Mouse (Mus musculus): ENCODE measurements around the gene Neurod4. TPM values are rescaled to one million over a fixed set of nuclear protein-coding genes. Genes with fewer than 3 reads are reported as not detected.

Gene Neurod4
- polyA plus RNA-seq, 1 experiment from 2014 or later = not detected

DNA sequence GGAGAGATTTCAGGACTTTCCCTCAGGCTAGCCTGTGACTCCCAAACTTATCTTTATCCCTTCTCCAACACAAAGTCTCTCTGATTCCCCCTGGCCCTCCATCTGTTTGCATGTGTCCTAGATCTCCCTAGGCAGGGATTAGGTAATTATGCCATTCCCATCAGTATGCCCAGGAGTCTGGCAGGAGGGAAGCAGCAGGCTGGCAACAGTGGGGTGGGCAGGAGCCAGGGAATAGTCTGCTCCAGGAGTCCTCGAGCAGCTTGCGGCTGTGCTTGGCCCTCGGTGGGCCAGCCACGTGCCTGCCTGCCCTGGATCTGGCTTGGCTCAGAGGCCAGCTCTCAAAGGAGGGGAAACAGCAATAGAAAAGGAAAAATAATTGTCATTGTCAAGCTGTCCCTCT is 16.8 kb downstream of the Neurod4 start:
- 75% methylated on average over 4 of the region's 4 CpGs for WGBS
- Histone ChIP-seq H3K9ac (ENCODE audit: low read depth, low read length) (no peak overlapping the region), H3K27me3 (replicated peaks; ENCODE audit: control insufficient read depth, insufficient read depth, low read length) (no peaks in the 10 kb centered on the region), H3K4me1 (replicated peaks; ENCODE audit: control insufficient read depth, insufficient read depth, low read length) (no peaks in the 10 kb centered on the region), H3K4me2 (no peak overlapping the region), H3K36me3 (ENCODE audit: control insufficient read depth, insufficient read depth, low read length) (no peaks in the 10 kb centered on the region), H3K4me3 (ENCODE audit: low read depth, low read length) (no peak overlapping the region), H3K27ac (ENCODE audit: low read depth, low read length) (no peak overlapping the region), H3K9me3 (ENCODE audit: control insufficient read depth, low read length) (no peaks in the 10 kb centered on the region)
- ATAC-seq (replicated peaks; ENCODE audit: low FRiP score) (no peak), DNase-seq (ENCODE audit: low spot score) (no peak)

DNA sequence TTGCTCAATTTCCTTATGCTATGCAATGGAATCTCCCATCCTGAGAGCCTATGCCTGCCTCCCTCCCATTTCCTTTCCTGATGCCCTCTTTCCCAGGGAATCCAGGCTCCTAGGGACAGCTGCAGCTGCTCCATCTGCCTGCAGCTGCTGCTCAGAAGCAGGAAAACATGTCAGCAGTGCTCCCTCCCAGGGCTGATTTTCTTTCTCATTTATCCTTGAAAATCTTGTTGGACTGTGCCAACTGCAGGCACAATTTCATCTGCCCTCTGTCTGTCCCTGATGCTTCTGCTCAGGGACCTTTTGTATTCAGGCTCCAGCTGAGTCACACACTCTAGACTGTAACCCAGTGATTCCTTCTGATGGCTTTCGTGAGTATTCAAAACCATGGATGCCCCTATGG is 20.6 kb downstream of the Neurod4 start:
- no peak for ATAC-seq (replicated peaks; ENCODE audit: low FRiP score)
- Histone ChIP-seq H3K4me2 (no peak overlapping the region), H3K9ac (ENCODE audit: low read depth, low read length) (no peak overlapping the region), H3K4me3 (ENCODE audit: low read depth, low read length) (no peak overlapping the region), H3K4me1 (replicated peaks; ENCODE audit: control insufficient read depth, insufficient read depth, low read length) (no peaks in the 10 kb centered on the region), H3K9me3 (ENCODE audit: control insufficient read depth, low read length) (no peaks in the 10 kb centered on the region), H3K27ac (ENCODE audit: low read depth, low read length) (no peak overlapping the region), H3K27me3 (replicated peaks; ENCODE audit: control insufficient read depth, insufficient read depth, low read length) (no peaks in the 10 kb centered on the region), H3K36me3 (ENCODE audit: control insufficient read depth, insufficient read depth, low read length) (no peaks in the 10 kb centered on the region)
- 72% methylated on average over 1 of the region's 1 CpGs for WGBS
- DNase-seq (ENCODE audit: low spot score) = no peak

DNA sequence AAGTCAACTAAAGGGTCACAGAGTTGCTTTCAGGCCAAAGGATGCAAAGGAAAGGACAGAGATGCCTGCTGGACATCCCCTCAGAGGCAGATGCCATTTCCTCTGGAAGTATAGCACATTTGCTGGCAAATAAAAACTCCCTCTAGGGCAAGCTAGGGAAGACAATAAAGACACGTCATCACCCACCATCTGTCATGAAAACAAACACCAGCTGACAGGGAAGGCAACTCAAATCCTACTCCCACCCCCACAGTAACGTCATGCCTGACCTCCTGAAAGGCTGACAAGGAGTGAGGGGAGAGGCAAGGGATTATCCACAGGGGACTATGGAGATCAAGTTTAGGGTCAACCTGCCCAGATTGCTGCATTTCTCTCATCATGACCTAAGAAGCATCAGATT is 35.8 kb downstream of the Neurod4 start:
- Histone ChIP-seq H3K27me3 (replicated peaks; ENCODE audit: control insufficient read depth, insufficient read depth, low read length) (no peaks in the 10 kb centered on the region), H3K4me3 (ENCODE audit: low read depth, low read length) (no peak overlapping the region), H3K36me3 (ENCODE audit: control insufficient read depth, insufficient read depth, low read length) (no peaks in the 10 kb centered on the region), H3K4me2 (no peak overlapping the region), H3K27ac (ENCODE audit: low read depth, low read length) (no peak overlapping the region), H3K9ac (ENCODE audit: low read depth, low read length) (no peak overlapping the region), H3K9me3 (ENCODE audit: control insufficient read depth, low read length) (no peaks in the 10 kb centered on the region), H3K4me1 (replicated peaks; ENCODE audit: control insufficient read depth, insufficient read depth, low read length) (no peaks in the 10 kb centered on the region)
- no peak for ATAC-seq (replicated peaks; ENCODE audit: low FRiP score)
- 4% methylated on average over 2 of the region's 2 CpGs for WGBS
- no peak for DNase-seq (ENCODE audit: low spot score)

DNA sequence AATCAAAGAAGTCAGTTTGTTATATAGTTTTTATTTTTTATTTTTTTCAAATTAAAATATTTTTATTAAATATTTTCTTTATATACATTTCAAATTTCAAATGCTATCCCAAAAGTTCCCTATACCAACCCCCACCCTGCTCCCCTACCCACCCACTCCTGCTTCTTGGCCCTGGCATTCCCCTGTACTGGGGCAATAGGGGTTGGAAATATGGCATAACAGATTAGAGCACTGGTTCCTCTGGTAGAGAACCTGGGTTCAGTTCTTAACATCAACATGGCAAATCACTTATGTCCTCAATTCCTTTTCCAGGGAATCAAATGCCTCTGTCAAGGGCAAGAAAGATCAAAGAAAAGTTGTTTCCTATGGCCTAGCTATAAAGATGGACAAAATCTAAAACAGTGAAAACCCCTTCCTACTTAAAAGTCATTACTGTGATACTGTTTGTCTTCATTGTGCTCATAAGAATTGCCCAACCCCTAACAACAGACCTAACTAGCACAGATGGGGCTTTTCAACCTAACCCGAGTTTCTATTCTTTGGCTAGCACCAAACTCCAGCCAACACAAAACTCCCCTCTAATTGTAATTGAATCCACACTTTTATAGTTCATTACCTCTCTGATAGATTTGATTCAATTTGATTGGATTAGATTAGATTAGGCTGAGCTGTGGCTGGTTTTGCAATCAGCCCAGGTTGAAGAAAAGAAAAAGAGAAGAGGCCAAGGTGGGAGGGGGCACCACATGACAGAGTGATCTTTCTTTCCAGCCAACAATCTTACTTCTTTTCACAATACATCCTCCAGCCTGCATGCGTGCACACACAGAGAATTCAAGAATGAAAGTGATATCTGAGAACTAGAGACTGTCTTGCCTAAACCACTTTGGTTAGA is 41.5 kb downstream of the Neurod4 start:
- DNase-seq (ENCODE audit: low spot score) = no peak
- no peaks in the 10 kb centered on the region for H3K4me1 ChIP-seq (replicated peaks; ENCODE audit: control insufficient read depth, insufficient read depth, low read length)
- 67% methylated on average over 2 of the region's 2 CpGs for WGBS
- no peak for ATAC-seq (replicated peaks; ENCODE audit: low FRiP score)
- H3K9ac ChIP-seq (ENCODE audit: low read depth, low read length) = no peak overlapping the region
- no peaks in the 10 kb centered on the region for H3K27me3 ChIP-seq (replicated peaks; ENCODE audit: control insufficient read depth, insufficient read depth, low read length)
- H3K4me2 ChIP-seq = no peak overlapping the region
- no peak overlapping the region for H3K4me3 ChIP-seq (ENCODE audit: low read depth, low read length)
- H3K36me3 ChIP-seq (ENCODE audit: control insufficient read depth, insufficient read depth, low read length) = no peaks in the 10 kb centered on the region
- H3K9me3 ChIP-seq (ENCODE audit: control insufficient read depth, low read length) = no peaks in the 10 kb centered on the region
- H3K27ac ChIP-seq (ENCODE audit: low read depth, low read length) = no peak overlapping the region

GRCm38 (mm10) chr10:130234576-130234975 is 45.5 kb downstream of the Neurod4 start:
- H3K9ac ChIP-seq (ENCODE audit: low read depth, low read length) = no peak overlapping the region
- no peak overlapping the region for H3K4me2 ChIP-seq
- no peaks in the 10 kb centered on the region for H3K27me3 ChIP-seq (replicated peaks; ENCODE audit: control insufficient read depth, insufficient read depth, low read length)
- no peak for ATAC-seq (replicated peaks; ENCODE audit: low FRiP score)
- H3K4me1 ChIP-seq (replicated peaks; ENCODE audit: control insufficient read depth, insufficient read depth, low read length) = no peaks in the 10 kb centered on the region
- H3K9me3 ChIP-seq (ENCODE audit: control insufficient read depth, low read length) = no peaks in the 10 kb centered on the region
- H3K4me3 ChIP-seq (ENCODE audit: low read depth, low read length) = no peak overlapping the region
- no peak overlapping the region for H3K27ac ChIP-seq (ENCODE audit: low read depth, low read length)
- DNase-seq (ENCODE audit: low spot score) = no peak
- WGBS = 36% methylated on average over 1 of the region's 1 CpGs
- no peaks in the 10 kb centered on the region for H3K36me3 ChIP-seq (ENCODE audit: control insufficient read depth, insufficient read depth, low read length)

DNA sequence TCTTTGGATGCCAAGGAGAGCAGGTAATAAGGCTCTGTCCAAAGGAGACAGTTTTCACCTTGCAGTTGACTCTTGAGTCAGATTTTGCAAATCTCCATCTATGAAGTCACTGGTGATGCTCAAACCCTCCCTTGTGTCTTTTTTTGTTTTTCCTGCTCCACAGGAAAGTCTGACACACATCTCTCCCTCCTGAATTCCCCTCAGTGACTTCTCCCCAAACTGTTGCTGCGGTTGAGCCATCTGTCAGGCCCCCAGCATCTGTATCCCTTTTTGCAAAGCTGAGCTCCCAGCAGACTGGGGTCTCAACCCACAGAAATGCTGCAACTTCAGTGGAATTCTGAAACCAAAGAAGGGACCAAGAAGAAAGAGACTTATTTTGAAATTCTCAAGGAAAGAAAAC is 47.9 kb downstream of the Neurod4 start:
- Histone ChIP-seq H3K9ac (ENCODE audit: low read depth, low read length) (no peak overlapping the region), H3K4me3 (ENCODE audit: low read depth, low read length) (no peak overlapping the region), H3K27ac (ENCODE audit: low read depth, low read length) (no peak overlapping the region), H3K4me2 (no peak overlapping the region), H3K9me3 (ENCODE audit: control insufficient read depth, low read length) (no peaks in the 10 kb centered on the region), H3K36me3 (ENCODE audit: control insufficient read depth, insufficient read depth, low read length) (no peaks in the 10 kb centered on the region), H3K27me3 (replicated peaks; ENCODE audit: control insufficient read depth, insufficient read depth, low read length) (no peaks in the 10 kb centered on the region), H3K4me1 (replicated peaks; ENCODE audit: control insufficient read depth, insufficient read depth, low read length) (no peaks in the 10 kb centered on the region)
- no peak for ATAC-seq (replicated peaks; ENCODE audit: low FRiP score)
- WGBS = 75% methylated on average over 1 of the region's 1 CpGs
- DNase-seq (ENCODE audit: low spot score) = no peak

GRCm38 (mm10) chr10:130229584-130229983 is 50.5 kb downstream of the Neurod4 start:
- no peak overlapping the region for H3K4me2 ChIP-seq
- no peaks in the 10 kb centered on the region for H3K36me3 ChIP-seq (ENCODE audit: control insufficient read depth, insufficient read depth, low read length)
- no peaks in the 10 kb centered on the region for H3K4me1 ChIP-seq (replicated peaks; ENCODE audit: control insufficient read depth, insufficient read depth, low read length)
- no peaks in the 10 kb centered on the region for H3K27me3 ChIP-seq (replicated peaks; ENCODE audit: control insufficient read depth, insufficient read depth, low read length)
- no peak overlapping the region for H3K9ac ChIP-seq (ENCODE audit: low read depth, low read length)
- ATAC-seq (replicated peaks; ENCODE audit: low FRiP score) (no peak), DNase-seq (ENCODE audit: low spot score) (no peak)
- no peak overlapping the region for H3K27ac ChIP-seq (ENCODE audit: low read depth, low read length)
- H3K4me3 ChIP-seq (ENCODE audit: low read depth, low read length) = no peak overlapping the region
- 81% methylated on average over 5 of the region's 5 CpGs for WGBS
- H3K9me3 ChIP-seq (ENCODE audit: control insufficient read depth, low read length) = no peaks in the 10 kb centered on the region

DNA sequence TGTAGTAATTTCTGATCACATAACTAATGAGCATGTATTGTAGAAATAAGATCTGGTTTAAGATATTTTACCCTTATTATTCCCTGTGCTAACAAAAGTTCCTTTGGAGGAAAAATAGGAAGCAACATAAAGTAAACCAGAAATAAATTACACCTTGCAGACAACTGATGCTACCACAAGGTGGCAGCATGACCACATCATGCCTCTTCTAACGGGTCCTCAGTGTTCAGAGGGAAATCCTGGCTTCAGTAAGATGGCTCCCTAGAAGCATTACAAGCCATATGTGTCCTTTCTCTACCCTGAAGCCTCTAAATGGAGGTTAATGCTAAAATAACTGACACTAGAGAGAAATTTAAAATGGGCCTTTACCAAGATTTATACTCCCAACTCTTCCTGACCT is 51.8 kb downstream of the Neurod4 start:
- H3K4me1 ChIP-seq (replicated peaks; ENCODE audit: control insufficient read depth, insufficient read depth, low read length) = no peaks in the 10 kb centered on the region
- WGBS = 3% methylated on average over 1 of the region's 1 CpGs
- H3K27ac ChIP-seq (ENCODE audit: low read depth, low read length) = no peak overlapping the region
- DNase-seq (ENCODE audit: low spot score) = no peak
- H3K36me3 ChIP-seq (ENCODE audit: control insufficient read depth, insufficient read depth, low read length) = no peaks in the 10 kb centered on the region
- no peaks in the 10 kb centered on the region for H3K9me3 ChIP-seq (ENCODE audit: control insufficient read depth, low read length)
- no peak overlapping the region for H3K4me3 ChIP-seq (ENCODE audit: low read depth, low read length)
- no peak overlapping the region for H3K9ac ChIP-seq (ENCODE audit: low read depth, low read length)
- no peak overlapping the region for H3K4me2 ChIP-seq
- no peaks in the 10 kb centered on the region for H3K27me3 ChIP-seq (replicated peaks; ENCODE audit: control insufficient read depth, insufficient read depth, low read length)
- ATAC-seq (replicated peaks; ENCODE audit: low FRiP score) = peak; percentile 63

DNA sequence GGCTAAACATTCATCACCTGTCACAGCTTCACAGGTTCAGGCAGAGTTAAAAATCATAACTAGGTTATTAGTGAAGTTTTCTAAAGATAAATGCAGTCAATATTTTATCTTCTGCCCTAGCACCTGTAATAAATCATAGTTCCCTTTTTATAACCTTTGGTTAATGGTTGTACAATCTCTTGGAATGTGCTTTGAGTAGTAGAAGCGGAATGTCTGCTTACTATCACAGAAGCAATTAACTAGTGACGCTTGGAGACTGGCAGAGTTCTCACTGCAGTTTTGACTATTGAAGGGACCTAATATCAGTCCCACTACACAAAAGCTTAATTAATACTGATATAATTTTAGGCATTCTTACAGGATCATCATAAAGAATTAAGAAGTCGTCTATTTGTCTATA is 55.0 kb downstream of the Neurod4 start:
- Histone ChIP-seq H3K4me2 (no peak overlapping the region), H3K4me3 (ENCODE audit: low read depth, low read length) (no peak overlapping the region), H3K36me3 (ENCODE audit: control insufficient read depth, insufficient read depth, low read length) (no peaks in the 10 kb centered on the region), H3K27ac (ENCODE audit: low read depth, low read length) (no peak overlapping the region), H3K9ac (ENCODE audit: low read depth, low read length) (no peak overlapping the region), H3K27me3 (replicated peaks; ENCODE audit: control insufficient read depth, insufficient read depth, low read length) (no peaks in the 10 kb centered on the region), H3K9me3 (ENCODE audit: control insufficient read depth, low read length) (no peaks in the 10 kb centered on the region), H3K4me1 (replicated peaks; ENCODE audit: control insufficient read depth, insufficient read depth, low read length) (no peaks in the 10 kb centered on the region)
- ATAC-seq (replicated peaks; ENCODE audit: low FRiP score) (no peak), DNase-seq (ENCODE audit: low spot score) (no peak)
- WGBS = 70% methylated on average over 3 of the region's 3 CpGs

All from liver, embryonic 11.5 days (tissue).